Mouse (Mus musculus): Measurements from ENCODE around the gene Plekhg5. TPM values are rescaled to one million over a fixed set of nuclear protein-coding genes. Genes with fewer than 3 reads are reported as not detected.

Plekhg5 gene
- total RNA-seq, 4 experiments from 2014 or later: 72.6 to 90.6 (median 82.4) TPM

DNA sequence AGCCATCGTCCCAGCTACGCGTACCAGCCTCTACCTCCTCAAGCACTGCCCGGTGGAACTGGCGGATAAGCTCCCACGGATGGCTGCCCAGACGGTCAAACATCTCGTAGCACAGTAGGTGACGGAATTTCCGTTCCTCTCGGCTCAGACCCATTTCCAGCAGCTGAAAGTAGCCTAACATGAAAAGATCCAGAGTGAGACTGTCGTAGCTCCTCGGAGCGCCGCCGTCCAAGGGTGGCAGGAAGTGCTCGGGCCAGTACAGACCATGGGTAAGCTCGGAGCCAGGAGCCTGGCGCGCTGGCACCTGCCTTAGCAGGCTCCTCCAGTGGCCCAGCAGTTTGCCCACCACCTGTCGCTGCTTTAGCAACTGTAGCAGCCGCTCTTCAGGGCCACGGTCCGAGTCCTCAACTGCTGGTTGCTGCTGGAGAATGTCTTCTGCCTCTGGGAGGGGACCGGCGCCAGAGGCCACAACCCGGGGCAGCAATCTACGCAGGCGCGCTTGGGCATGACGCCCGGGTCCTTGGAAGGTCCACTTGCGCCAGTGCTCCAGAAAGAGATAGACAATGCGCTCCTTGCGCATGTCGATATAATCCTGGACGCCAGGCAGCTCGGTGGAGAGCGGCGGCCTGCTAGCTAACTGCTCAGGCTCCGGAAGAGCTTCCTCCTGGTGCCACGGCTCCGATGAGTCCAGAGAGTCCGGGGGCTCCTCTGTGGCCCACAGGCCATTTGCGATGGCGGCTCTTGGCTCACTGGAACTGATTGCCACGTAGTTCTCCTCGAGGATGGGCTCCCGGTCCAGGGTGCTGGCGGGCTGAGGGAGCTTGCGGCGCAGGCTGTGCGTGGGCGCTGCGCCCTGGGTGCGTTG lies 53.1 kb downstream of the Plekhg5 start:
- peak in 1 of 2 experiments; percentile 30 for DNase-seq (ENCODE audit: low spot score in 2 of 2)

DNA sequence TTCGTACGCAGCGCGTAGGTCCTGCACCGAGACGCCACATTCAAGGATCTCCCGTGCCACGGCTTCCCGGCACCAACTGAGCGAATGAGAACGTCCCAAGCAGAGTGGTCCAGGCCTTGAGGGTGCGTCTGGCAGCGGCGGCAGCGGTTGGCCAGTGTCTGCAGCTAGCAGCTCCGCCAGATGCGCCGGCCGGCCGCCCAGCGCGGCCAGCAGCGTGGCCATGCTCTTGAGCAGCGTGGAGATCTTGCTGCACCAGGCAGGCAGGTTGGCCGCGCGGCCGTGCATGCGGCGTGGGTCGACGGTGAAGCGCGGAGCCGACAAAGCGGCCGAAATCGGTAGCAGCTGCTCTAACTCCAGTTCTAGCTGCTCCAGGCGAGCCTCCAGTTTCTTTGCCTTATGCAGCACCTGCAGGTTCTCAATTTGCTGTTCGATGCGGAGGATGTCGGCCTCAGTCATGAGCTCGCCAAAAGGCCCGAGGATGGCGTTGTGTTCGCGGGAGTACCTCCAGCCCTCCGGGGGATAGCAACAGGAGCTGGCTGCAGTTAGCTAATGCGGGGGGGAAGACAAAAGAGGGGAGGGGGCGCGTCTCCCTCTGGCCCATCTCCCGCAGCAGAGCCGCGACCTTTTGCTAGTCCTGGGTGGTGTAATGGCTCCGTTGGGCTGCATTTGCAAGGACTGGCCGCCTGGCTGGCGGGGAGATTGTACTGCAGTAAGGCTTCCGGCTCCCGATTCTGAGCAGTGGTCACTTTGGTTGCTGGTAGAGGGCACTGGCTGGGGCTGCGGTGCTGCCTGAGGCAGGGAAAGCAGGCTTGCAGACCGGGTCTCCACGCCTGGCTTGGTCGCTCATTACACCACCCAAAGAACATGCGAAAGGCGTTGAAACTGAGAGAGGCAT lies 54.0 kb downstream of the Plekhg5 start:
- no peak for DNase-seq (ENCODE audit: low spot score in 2 of 2)

DNA sequence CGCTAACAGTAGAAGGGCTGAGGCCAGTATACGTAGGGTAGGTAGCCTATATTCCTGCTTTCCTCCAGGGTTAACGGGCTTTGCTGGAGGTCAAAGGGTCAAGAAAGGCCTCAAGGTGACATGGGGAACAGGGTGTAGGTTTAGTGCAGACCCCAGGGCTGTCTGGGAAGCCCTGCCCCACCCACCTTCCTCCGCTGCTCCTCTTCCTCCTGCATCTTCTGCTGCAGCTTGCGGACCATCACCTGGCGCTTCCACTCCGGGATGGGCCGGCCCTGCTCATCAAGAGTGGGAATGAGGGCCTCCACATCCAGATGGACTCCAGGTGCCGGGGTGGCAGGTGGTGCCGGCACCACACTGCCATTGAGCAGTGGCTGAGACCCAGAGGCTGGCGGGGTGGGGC lies 55.6 kb downstream of the Plekhg5 start:
- DNase-seq (ENCODE audit: low spot score in 2 of 2): no peak

- no peak for DNase-seq (ENCODE audit: low spot score in 2 of 2)
Observed at GRCm38 (mm10) chr4:152128784-152129183, 56.5 kb downstream of the Plekhg5 start.

DNA sequence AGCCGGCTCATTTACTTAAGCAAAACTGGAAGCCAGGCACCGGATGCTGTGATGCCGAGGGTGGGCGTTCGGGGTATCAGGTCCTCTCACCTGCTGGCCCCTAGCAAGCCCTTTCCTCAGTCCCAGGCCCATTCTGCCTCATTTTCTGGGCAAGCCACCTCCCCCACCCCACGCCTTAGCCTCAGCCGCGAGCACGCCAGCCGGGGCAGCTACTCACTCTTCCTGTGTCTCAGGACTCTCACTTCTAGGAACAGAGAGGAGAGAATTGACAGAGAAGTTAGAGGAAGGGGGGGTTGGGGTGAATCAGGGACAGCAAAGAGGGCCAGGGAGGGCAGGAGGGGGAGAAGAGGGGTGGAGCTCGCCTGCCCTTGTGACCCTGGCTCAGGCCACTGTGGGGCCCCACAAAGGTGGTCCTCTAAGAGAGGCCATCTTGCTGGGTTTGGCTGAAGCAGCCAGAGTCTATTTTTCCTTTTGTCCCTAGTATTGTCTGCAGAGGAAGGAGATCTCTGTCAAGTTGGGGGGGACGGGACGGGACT lies 57.2 kb downstream of the Plekhg5 start:
- no peak for DNase-seq (ENCODE audit: low spot score in 2 of 2)

- DNase-seq (ENCODE audit: low spot score in 2 of 2): no peak
Observed at GRCm38 (mm10) chr4:152130771-152131653, 58.7 kb downstream of the Plekhg5 start.

- DNase-seq (ENCODE audit: low spot score in 2 of 2): no peak
Observed at GRCm38 (mm10) chr4:152131809-152132771, 59.8 kb downstream of the Plekhg5 start.

DNA sequence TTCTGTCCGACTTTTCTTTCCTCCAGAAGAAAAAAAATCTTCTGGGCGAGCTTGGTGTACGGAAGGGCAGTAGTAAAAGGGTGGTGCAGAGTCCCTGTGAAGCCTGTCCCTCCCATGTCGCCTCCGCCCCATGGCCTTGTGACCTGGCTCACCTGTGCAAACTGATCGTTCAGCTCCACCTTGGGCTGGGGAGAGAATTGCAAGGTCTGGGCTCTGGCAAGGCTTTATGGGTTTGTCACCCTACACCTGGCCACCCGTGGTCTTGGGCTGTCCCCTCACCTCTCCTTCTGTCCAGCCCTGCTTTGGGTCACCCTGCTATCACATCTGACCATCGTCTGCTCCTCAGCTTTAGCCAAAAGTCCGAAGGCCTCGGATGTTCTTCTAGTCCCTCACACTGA lies 60.5 kb downstream of the Plekhg5 start:
- no peak for DNase-seq (ENCODE audit: low spot score in 2 of 2)

GRCm38 (mm10) chr4:152133213-152133612 lies 60.9 kb downstream of the Plekhg5 start:
- DNase-seq (ENCODE audit: low spot score in 2 of 2): no peak

DNA sequence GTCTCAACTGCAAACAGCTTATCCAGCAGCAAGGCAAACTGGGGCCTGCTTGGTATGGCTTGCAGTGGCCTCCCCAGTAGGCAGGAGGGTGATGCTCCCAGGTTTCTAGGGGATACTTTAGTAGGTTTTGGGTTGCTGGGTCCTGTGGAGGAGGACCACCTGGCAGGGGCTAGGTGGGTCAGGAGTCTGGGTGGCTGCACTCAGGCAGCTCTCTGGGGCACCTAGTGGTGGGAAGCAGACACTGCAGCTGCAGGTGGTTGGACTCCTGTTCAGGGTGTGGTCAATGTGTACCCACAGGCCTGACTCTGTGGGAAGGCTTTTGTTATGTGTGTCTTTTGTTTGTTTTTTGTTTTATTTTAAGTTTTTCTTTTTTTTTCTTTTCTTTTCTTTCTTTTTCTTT lies 62.2 kb downstream of the Plekhg5 start:
- no peak for DNase-seq (ENCODE audit: low spot score in 2 of 2)

GRCm38 (mm10) chr4:152135363-152135762 lies 63.1 kb downstream of the Plekhg5 start:
- no peak for DNase-seq (ENCODE audit: low spot score in 2 of 2)

DNA sequence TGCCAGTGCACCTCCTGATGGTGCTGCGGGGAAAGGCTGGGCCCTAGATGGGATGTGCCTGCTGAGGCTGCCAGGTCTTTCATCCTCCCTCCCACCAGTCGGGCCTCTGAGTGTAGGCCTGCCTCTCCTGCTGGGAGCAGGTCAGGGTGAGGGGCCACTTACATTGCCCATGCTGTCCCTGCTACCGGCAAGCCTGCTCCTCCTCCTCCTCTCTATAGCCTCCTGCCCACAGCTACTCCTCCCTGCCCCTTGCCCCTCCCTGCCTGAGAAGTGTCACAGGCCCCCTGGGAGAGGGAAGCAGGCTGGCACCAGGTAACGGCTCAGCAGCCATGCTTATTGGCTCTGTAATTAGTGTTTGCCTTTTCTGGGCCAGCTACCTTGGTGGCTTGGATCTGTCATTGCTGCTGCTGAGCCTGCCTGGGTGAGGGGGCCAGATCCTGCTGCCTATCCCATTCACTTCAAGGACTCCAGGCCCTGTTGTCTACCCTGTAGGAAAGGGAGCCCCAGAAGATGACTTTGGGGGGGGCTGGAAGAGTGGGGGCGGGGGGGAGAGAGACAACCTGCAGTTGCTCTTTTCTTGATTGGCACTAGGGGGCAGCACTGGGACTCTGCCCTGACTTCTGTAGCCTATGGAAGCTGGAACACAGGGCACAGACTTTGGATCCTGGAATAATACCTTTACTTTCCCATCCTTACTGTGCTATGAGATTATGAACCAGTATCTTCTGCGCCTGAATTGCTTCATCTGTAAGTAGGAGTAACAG lies 64.0 kb downstream of the Plekhg5 start:
- DNase-seq (ENCODE audit: low spot score in 2 of 2): no peak

DNA sequence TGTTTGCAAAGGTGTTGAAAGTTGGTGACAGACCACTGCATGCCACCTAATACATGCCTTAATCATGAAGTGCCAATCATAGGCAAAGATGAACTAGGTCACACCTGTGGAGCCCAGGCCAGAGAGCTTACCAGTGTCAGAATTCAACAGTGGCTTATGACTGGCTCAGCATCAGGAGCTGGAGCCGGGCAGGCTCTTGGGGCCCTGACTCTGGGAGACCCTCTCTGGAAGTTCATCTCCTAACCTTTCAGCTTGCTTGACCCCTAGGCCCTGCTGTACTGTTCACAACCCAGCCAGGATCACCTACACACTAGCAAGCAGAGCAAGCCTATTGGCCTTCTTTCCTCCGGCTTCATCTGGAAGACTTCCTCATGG lies 64.6 kb downstream of the Plekhg5 start:
- no peak for DNase-seq (ENCODE audit: low spot score in 2 of 2)

GRCm38 (mm10) chr4:152138497-152139260 lies 66.4 kb downstream of the Plekhg5 start:
- DNase-seq (ENCODE audit: low spot score in 2 of 2): peak in 1 of 2 experiments; percentile 68

DNA sequence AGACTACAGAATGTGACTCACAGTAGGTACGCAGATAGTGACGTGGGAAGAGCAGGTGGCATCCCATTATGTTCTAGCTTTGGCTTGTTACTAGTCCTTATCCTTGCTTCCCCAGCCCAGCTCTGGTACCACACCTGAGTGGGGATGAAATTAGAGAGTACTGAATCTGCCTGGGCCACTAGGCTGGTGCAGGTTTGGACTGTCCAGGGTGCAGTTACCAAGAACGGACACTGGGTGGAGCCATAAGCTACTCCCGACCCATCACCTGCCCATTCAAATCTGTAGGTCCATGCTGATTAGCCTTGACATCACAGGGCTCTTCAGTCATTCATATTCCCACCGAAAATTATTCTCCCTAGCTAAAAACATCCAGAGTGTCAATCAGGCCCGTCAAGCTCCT lies 68.1 kb downstream of the Plekhg5 start:
- no peak for DNase-seq (ENCODE audit: low spot score in 2 of 2)

GRCm38 (mm10) chr4:152141521-152142135 lies 69.3 kb downstream of the Plekhg5 start:
- DNase-seq (ENCODE audit: low spot score in 2 of 2): no peak

GRCm38 (mm10) chr4:152143632-152144031 lies 71.3 kb downstream of the Plekhg5 start:
- DNase-seq (ENCODE audit: low spot score in 2 of 2): no peak

- DNase-seq (ENCODE audit: low spot score in 2 of 2): no peak
Observed at GRCm38 (mm10) chr4:152145473-152145872, 73.2 kb downstream of the Plekhg5 start.
